Mouse (Mus musculus) regulatory T cell (primary cell): ENCODE measurements around the gene Nedd4.
"Not testable (repeated sequence)": the region's sequence is repeated elsewhere in the genome, so short reads cannot be mapped to it uniquely, and the experiment has no call there.

ENCODE experiments used
- in situ Hi-C: fragments of 300-600 bp; cut with MboI, MseI; formaldehyde crosslinking; loops from one replicate; pipeline ENCODE4 v1.15.1; 2025; ENCODE audit warnings: high pct_unique_total_duplicates

The Nedd4 gene

DNA sequence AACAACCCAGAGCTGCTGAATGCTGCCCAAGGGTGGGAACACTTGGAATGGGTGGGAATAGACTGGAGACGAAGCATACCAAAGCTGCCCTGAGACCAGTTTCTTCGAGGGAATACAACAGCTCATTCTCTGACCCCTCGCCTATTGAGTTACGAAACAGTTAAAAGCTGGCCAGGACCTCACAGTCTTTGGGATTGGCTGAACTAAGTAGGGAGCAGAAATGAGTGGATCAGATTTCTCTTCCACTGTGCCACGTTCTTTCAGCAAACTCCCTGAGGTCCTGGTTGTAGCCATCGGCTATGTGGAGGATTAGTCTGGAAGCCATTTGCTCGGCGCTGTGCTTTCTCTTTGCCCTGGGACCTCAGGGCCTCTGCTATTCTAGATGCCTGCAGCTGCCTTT is 9.2 kb upstream of the Nedd4 start:
- in situ Hi-C loops: no loop called here

DNA sequence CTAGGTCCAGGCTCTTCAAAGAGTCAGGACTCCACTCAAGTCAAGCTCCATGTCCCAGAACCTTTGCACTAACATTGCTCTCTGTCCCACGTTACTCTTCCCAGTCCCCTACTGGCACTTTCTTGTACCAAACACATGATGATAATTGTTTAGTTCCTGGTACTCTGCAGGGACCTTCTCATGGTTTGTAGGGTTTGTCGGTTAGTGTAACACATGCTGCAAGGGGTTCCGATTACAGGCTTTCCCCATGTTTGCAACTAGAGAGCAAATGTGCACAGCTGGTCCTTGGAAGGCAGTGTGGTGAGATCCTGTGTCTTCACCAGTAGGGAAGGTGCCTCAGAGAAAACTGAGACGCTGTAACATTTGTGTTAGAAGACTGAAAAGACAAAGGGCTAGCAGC is 8.6 kb upstream of the Nedd4 start:
- in situ Hi-C loops: no loop called here

DNA sequence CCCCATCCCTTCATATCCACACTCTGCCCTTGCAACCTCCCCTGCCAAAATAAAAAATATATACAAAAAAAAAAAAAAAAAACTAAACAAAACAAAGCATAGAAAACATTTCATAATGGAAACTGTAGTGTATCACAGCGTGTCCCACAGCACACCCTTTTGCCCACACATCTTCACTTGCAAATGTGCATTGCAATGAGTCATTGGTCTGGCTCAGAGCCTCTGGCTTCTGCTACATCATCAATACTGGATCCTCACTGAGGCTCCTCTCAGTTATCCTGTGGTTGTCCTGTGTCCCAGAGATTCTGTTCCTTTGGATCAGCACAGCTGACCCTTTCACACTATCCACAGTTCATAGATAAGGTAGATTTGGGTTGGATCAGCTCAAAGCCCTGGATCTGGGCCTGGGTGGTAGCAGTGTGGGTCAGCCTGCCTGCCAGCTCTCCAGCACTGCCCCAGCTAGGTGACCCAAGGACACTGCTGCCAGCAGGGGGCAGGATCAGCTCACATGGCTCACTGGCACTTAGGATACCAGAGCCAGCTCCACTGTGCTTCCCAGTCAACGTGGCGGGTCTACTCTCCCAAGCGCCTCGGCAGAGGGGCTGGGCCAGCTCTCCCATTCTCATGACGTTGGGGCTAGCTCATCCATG is 7.4 kb upstream of the Nedd4 start:
- in situ Hi-C loops: no loop called here

DNA sequence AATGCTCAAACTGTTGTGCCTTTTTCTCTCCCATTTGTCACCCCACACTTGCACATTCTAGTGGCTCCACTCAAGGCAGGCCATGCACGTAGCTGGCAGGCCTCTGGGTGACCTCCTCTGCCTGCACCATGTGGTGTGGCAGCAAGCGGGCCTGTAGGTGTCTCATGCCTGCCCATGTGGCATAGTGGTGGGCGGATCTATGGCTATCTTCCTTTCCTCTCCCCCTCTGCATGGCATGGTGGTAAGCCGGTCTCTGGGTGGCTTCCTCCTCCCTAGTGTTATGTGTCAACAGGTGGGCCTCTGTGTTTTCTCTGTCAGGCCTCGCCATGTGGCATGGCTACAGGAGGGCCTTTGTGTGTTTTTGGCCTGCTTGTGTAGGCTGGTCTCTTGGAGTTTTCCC is 6.5 kb upstream of the Nedd4 start:
- in situ Hi-C loops: no loop called here

DNA sequence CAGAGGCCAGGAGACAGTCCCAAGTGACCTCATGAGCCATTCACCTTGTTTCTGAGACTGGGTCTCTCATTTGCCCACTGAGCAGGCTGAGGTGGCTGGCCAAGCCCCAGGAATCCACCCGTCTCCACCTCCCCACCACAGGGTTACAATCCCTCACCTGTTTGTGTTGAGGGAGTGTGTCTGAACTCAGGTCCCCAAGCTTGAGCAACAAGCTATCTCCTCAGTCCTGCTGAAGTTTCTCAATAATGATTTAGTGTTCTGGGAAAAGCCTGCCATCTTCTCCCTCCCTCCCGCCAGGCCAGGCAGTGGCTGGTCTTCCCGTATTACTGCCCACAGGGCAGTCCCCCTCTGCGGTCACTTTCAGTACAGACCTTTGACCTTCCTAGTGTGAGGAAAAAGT is 5.7 kb upstream of the Nedd4 start:
- in situ Hi-C loops: no loop called here

DNA sequence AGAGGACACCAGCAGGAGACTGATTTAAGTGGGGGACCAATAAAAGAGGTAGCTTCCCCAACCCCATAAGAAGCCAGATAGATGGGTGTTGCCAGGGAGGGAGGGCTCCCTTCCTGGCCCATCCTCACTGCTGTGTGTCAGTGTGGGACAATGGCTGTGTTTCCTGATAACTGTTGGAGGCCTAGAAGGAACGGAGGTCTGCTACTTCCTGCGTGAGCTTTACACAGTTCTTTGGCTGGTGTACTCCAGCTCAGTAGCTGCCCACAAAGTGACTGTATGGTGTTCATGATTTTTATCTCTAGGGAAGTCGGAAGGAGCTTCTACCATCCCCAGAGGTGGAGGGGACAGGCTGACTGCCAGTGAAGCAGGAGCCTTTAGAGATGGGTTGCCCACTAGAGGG is 5.2 kb upstream of the Nedd4 start:
- in situ Hi-C loops: no loop called here

DNA sequence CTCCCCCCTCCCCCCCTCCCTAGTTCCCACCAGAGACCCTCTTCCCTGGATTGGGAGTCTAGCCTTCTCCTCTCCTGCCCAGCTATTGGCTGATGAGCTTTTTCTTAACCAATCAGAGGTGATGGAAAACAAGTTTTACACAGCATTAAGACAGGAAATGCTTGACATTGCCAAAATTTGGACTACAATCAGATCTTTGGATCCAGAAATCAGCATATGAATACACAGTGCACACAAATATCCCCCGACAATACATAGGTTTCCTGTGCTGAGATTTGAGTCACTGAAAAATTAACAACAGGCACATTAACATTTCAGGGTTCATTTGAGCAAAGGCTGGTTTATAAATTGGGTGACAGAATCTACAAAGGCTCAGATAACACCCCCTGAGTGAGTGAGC is 4.5 kb upstream of the Nedd4 start:
- in situ Hi-C loops: no loop called here

DNA sequence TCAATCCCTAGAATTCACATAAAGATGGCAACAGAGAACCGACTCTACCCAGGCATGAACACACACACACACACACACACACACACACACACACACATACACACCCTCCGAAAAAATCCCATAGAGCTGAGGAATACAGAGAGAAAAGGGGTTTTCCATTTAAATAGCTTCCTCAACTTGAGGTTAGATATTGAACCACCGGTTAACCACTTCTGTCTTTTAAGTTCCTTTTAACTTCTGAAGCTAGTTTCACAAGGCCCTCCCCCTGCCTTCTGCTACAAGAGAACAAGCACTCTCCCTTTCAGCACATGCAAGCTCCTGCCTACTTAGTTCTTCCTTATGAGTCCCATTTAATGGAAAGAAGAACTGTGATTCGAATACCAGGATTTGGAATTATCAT is 2.0 kb upstream of the Nedd4 start:
- in situ Hi-C loops: no loop called here

DNA sequence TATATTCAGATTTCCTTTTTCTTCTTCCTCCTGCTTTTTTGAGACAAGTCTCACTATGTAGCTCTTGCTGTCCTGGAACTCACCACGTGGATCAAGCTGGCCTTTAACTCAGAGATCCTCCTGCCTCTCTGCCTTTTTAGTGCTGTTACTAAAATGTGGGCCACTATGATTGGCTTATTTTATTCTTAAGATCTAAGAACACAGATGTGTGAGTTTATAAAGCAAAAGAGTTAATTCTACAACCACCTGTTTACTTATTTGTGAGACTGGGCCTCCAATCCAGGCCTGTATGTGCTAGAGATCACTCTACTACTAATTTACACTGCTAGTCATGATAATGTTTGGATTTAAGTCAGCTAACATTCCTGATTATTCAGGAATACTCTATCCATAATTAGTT is 1.2 kb upstream of the Nedd4 start:
- in situ Hi-C loops: no loop called here

DNA sequence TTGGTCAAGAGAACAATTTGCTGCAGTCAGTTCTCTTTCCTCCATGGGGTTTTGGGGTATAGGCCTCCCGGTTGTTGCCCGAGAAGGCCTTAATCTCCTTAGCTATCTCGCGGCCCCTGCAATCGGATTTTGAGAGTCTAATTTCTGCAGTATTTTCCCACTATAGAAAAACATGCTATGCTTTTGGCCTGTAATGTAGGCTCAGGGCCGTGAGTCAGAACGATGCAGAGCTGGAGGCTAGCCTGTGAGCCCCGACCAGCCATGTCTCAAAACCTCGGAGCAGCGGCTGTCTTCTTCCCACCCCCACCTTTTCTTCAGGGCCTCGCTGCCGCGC is 618 bp upstream of the Nedd4 start:
- in situ Hi-C loops: no loop called here

DNA sequence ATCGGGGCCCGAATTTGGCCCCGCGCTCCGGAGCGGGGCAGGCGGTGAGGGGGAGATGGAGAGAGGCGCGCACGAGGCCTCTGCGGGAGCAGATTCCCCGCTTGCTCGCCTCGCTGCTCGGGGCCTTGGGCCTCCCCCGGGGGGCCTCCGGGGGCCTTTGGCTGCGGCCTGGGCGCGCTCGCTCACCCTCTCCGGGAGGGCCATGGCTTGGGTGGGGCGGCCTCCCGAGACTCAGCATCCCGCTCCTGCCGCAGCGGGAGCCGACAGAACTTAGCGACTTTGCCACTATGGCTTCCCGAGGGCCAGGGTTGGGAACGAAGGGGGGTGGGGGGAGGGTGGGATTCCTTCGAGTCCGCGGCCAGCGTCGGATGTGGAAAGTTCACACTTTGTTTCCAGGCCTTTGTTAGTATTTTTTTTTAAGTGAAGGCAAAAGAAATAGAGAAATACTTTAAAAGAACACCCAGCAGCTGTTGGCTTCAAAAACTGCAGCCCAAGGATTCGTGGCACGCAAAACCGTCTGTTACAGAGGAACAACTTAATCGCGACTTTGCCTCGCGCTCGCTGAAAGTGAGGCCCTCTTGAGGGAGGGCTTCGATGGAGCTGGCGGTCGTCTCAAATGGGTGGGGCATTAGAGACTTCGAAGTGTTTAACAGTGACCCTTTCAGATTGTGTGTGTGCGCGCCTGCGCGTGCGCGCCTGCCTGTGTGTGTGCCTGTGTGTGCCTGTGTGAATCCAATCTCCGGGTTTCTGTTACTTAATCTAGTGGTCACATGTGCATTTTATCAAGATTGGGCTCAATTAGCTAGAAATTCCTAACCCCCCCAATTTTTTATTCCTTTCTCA is 766 bp downstream of the Nedd4 start:
- in situ Hi-C loops: no loop called here

DNA sequence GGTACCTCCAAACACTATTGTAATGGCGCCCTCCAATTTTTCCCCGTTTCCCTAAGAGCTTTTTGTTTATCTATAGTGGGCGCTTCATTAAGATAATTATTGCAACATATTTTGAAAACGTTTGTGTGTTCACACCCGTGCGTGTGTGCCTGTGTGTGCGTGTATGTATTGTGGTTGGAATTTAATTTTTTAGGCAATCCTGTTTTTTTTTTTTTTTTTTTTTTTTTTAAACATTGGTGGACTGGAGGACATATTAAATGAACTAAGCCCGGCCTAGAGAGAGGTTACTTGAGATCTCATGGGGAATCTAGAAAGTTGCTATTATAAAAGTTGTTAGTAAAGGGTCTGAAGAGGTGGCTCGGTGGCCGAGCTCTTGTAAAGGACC is 1.4 kb downstream of the Nedd4 start:
- in situ Hi-C loops: no loop called here

DNA sequence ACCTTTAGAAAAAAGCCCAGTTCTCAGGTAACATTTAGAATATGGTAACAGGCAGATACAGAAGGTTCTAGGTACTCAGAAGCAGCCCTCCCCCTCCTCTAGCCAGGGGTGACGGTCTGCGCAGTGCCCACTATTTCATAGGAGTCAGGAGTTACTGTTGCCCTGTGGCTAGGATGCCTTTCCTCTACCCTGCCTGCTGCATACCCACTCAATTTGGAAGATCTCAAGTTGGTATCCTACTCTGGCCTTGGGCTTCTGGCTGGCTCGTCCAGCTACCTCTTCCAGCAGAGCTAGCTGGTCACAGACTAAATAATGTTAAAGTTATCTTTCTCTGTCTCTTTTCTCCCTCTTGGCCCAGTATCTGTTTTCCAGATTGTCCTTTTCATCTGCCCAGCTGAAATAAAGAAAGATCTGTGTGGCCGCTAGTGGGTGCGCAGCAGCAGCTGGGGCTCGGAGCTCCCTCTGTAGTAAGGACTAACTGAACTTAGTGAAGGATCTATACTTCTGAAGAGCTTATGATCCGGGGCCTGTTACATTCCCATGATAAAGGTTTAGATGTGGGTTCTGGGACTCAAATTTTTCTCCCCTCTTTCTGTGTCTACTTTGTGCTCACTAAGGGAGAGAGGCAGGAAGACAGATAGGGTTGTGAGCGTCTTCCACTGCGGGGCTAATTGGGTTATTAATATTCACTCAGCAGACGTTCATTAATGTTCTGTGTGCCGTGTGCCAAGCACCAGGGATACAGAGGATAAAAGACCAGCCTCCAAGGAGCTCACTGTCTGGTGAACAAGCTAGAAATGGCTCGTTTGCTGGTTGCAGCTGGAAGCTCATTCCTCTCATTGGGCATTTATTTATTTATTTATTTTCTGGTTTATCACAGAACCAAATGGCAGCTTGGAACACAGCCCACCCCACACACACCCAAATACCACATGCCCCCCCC is 2.5 kb downstream of the Nedd4 start:
- in situ Hi-C loops: no loop called here

DNA sequence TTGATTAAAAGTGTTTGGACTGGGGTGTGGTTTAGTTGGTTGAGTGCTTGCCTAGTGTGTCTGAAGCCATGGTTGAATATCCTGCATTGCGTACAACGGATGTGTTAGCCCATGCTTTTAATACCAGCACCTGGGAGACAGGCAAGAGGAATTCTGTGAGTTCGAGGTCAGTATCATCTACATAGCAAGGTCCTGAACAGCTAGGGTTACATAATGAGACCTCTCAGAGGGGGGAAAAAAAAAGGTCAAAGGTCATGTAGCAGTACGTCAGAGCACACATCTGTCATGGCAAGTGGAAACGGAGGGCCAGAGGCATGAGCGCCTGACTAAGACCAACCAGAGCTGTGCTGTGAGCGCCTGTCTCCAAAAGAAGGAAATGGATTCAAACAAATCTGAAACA is 3.4 kb downstream of the Nedd4 start:
- in situ Hi-C loops: no loop called here

DNA sequence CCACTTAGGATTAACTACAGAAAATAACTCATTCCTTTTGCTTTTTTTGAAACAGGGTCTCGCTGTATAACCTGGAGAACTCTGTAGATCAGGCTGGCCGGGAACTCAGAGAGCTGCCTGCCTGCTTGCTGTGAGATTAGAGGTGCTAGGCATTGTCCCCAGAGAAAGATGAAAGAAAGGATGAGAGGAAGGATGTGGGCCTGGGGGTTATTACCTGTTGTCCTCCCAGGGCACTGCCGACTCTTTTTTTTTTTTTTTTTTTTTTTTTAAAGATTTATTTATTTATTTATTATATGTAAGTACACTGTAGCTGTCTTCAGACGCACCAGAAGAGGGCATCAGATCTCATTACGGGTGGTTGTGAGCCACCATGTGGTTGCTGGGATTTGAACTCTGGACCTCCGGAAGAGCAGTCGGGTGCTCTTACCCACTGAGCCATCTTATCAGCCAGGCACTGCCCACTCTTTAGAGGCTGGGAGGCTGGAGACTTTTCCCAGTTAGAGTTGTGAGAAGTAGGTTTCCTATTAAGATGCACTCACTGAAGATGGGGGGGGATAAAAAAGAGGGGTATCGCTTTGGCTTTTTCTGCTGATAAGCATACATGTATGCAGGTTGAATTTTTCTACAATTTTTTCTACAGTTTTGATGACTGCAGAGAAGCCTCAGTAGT is 4.3 kb downstream of the Nedd4 start:
- in situ Hi-C loops: not testable (repeated sequence)

DNA sequence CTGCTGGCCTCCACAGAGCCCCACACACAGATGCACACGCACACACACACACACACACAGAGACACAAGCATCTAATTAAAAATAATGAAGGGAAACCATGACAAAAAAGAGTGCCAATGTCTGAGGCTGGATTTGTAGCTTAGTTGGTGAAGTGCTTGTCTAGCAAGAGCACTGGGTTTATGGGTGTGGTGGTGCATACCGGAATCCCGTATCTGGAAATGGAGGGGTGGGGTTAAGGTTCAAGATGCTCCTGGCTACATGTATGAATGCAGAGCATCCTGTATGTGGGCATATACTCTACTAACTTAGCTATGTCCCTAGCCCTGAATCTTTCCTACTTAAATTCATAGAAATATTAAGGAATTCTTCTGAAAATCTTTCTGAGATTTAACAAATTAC is 5.0 kb downstream of the Nedd4 start:
- in situ Hi-C loops: no loop called here

DNA sequence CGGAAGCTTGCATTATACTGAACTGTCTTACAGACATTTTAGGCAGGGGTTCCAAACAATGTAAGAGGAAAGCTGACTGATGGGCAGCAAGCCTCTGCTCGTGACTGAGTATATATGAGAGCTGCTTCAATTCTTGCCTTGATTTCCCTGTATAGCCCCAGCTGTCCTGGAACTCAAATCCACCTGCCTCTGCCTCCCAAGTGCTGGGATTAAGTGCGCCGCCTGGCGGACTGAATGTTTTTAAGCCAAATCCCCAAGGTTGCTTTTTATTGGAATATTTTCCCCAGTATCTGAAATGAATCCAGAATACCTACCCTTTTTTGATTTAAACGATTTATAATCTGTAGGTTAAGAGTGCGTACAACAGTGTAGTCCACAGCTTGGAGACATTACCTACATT is 7.2 kb downstream of the Nedd4 start:
- in situ Hi-C loops: no loop called here

DNA sequence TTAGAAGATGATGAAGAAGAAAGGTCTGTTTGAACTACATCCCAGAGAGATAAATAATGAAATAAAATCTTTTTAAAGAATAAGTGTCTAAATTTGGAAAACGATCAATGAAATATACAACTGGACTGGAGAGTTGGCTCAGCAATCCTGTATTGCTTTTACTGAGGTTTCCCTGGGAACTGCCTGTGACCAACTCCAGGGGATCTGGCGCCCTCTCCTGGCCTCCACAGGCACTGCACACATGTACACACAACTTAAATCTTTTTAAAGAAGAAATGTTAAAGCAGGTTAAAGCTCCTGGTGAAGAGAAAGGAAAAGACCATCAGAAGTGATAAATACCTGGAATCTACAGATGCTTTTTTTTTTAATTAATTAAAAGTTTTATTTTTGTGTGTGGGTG is 10.2 kb downstream of the Nedd4 start:
- in situ Hi-C loops: loop anchor here (5.0 kb wide), 1 partner anchor 40 kb away; no protein-coding TSS in a partner anchor

DNA sequence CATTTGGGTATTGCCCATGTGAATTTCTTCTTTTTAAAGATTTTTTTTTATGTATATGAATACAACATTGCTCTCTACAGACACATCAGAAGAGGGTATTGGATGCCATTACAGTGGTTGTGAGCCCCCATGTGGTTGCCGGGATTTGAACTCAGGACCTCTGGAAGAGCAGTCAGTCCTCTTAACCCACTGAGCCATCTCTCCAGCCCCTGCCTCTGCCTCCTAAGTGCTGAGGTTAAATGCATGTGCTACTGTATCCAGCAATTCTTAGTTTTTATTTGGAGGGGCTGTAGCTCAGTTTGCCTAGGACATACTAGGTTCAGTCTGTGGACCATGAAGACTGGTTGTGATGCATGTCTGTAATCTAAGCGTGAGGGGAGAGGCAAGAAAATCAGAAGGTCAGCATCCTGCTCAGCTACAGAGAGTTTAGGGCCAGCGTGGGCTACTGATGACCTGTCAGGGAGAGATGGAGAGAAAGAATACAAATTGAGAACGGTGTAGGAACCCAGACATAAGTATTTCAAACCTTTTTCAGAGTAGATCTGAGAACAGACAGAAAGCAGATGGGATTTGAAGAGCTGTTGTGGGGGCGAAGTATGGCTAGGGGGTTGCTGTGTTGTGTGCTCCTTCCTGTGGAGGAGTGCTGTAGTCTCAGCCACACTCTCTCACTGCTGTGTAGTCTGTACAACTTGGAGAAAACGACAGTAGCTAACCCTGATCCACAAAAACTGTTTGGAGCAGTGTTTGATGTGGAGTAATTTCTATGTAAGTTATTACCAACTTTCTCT is 13.0 kb downstream of the Nedd4 start:
- in situ Hi-C loops: loop anchor here (5.0 kb wide), 1 partner anchor 43 kb away; no protein-coding TSS in a partner anchor

DNA sequence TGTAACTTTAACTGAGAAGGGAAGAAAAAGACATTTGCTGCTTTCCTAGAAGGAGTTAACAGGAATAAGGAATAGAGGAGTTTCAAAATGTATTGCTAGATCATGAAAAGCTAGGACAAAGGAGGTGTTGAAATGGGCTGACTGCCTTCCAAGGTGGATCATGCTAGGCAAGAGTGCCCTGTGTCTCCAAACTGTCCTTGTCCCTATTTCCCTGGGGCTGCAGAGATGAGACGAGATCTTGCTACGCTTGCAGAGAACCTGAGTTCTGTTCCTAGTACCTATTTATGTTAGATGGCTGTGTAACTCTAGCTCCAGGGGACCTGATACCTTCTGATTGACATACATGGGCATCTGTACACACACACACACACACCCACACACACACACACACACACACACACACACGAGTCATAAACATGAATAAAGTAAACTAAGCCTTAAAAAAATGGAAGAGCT is 13.6 kb downstream of the Nedd4 start:
- in situ Hi-C loops: no loop called here

DNA sequence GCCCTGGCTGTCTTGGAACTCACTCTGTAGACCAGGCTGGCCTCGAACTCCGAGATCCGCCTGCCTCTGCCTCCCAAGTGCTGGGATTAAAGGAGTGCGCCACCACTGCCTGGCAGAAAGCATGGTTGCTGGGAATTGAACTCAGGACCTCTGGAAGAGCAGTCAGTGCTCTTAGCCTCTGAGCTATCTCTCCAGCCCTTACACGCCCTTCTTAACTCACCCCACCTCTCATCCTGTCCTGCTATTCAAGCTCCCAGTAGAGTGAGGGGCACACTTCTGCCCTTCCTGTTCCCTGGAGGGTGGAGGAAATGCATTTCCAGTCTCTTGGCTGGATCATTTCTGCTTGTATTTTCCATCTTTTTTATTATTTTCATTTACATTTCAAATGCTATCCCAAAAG is 15.5 kb downstream of the Nedd4 start:
- in situ Hi-C loops: no loop called here
